Mouse (Mus musculus): Measurements from ENCODE around the gene Ccdc173. TPM values are rescaled to one million over a fixed set of nuclear protein-coding genes. Genes with fewer than 3 reads are reported as not detected.

Ccdc173 gene
- polyA plus RNA-seq, 1 experiment = 0.58 TPM

GRCm38 (mm10) chr2:69822361-69823128 lies 33.2 kb upstream of the Ccdc173 start:
- no peaks in the 10 kb centered on the region for H3K79me2 ChIP-seq (ENCODE audit: control insufficient read depth, insufficient read depth)
- no peak for TF ChIP-seq POLR2A (IDR thresholded peaks at IDR 0.05; ENCODE audit: insufficient read length, low read depth)
- TF ChIP-seq MYOD1 (IDR thresholded peaks at IDR 0.05; ENCODE audit: control insufficient read depth in 1 of 3, insufficient read length in 2 of 3, low read depth in 2 of 3) = peak in 1 of 3 experiments; percentile 44
- H3K4me3 ChIP-seq = no peak overlapping the region
- peak overlapping the region; percentile 67 for H3K4me2 ChIP-seq (ENCODE audit: low read depth)
- peaks cover 15% of the 10 kb centered on the region for H3K27me3 ChIP-seq (ENCODE audit: control insufficient read depth, insufficient read depth, insufficient read length)
- no peaks in the 10 kb centered on the region for H3K36me3 ChIP-seq (ENCODE audit: control insufficient read depth, insufficient read depth)
- H3ac ChIP-seq (ENCODE audit: control insufficient read depth, insufficient read length) = peak overlapping the region; percentile 58

- TF ChIP-seq CEBPB (IDR thresholded peaks at IDR 0.05; ENCODE audit: insufficient read depth, poor library complexity, severe bottlenecking) (no peak), MYOG (IDR thresholded peaks at IDR 0.05; ENCODE audit: control insufficient read depth in 1 of 3, insufficient read depth in 1 of 3, insufficient read length in 2 of 3, low read depth in 2 of 3) (no peak), MYOD1 (IDR thresholded peaks at IDR 0.05; ENCODE audit: control insufficient read depth in 1 of 3, insufficient read length in 2 of 3, low read depth in 2 of 3) (no peak), SRF (IDR thresholded peaks at IDR 0.05; ENCODE audit: control insufficient read depth, insufficient read length, low read depth) (no peak), MAX (IDR thresholded peaks at IDR 0.05; ENCODE audit: low read depth) (no peak), USF1 (IDR thresholded peaks at IDR 0.05; ENCODE audit: low read depth) (no peak), TCF3 (IDR thresholded peaks at IDR 0.05; ENCODE audit: insufficient read length, low read depth) (no peak), REST (IDR thresholded peaks at IDR 0.05; ENCODE audit: insufficient read depth, insufficient read length) (no peak), POLR2A (IDR thresholded peaks at IDR 0.05; ENCODE audit: insufficient read length, low read depth) (no peak), POLR2AphosphoS2 (IDR thresholded peaks at IDR 0.05; ENCODE audit: insufficient read length, low read depth) (no peak), TCF12 (IDR thresholded peaks at IDR 0.05; ENCODE audit: insufficient read depth, poor library complexity, severe bottlenecking) (no peak), E2F4 (IDR thresholded peaks at IDR 0.05; ENCODE audit: insufficient read depth) (no peak)
- Histone ChIP-seq H3K79me2 (ENCODE audit: control insufficient read depth, insufficient read depth) (no peaks in the 10 kb centered on the region), H3K4me3 (no peak within 1 kb of the TSS), H3K4me2 (ENCODE audit: low read depth) (peak within 1 kb of the TSS; percentile 67), H3ac (ENCODE audit: control insufficient read depth, insufficient read length) (peak within 1 kb of the TSS; percentile 58), H3K36me3 (ENCODE audit: control insufficient read depth, insufficient read depth) (no peaks in the 10 kb centered on the region), H3K27me3 (ENCODE audit: control insufficient read depth, insufficient read depth, insufficient read length) (peaks cover 15% of the 10 kb centered on the region)
Observed at GRCm38 (mm10) chr2:69821711-69822110, 32.3 kb upstream of the Ccdc173 start, which contains the start of gene Klhl23. Gene Klhl23, plus strand, starts transcription at chr2:69821944.

- Histone ChIP-seq H3ac (ENCODE audit: control insufficient read depth, insufficient read length) (no peak overlapping the region), H3K4me3 (no peak overlapping the region), H3K27me3 (ENCODE audit: control insufficient read depth, insufficient read depth, insufficient read length) (peaks cover 15% of the 10 kb centered on the region), H3K79me2 (ENCODE audit: control insufficient read depth, insufficient read depth) (no peaks in the 10 kb centered on the region), H3K36me3 (ENCODE audit: control insufficient read depth, insufficient read depth) (no peaks in the 10 kb centered on the region), H3K4me2 (ENCODE audit: low read depth) (no peak overlapping the region)
- TF ChIP-seq MYOD1 (IDR thresholded peaks at IDR 0.05; ENCODE audit: control insufficient read depth in 1 of 3, insufficient read length in 2 of 3, low read depth in 2 of 3) (no peak), E2F4 (IDR thresholded peaks at IDR 0.05; ENCODE audit: insufficient read depth) (no peak), POLR2AphosphoS2 (IDR thresholded peaks at IDR 0.05; ENCODE audit: insufficient read length, low read depth) (no peak), POLR2A (IDR thresholded peaks at IDR 0.05; ENCODE audit: insufficient read length, low read depth) (no peak), MYOG (IDR thresholded peaks at IDR 0.05; ENCODE audit: control insufficient read depth in 1 of 3, insufficient read depth in 1 of 3, insufficient read length in 2 of 3, low read depth in 2 of 3) (no peak), REST (IDR thresholded peaks at IDR 0.05; ENCODE audit: insufficient read depth, insufficient read length) (no peak), USF1 (IDR thresholded peaks at IDR 0.05; ENCODE audit: low read depth) (no peak), TCF12 (IDR thresholded peaks at IDR 0.05; ENCODE audit: insufficient read depth, poor library complexity, severe bottlenecking) (no peak), TCF3 (IDR thresholded peaks at IDR 0.05; ENCODE audit: insufficient read length, low read depth) (no peak), CEBPB (IDR thresholded peaks at IDR 0.05; ENCODE audit: insufficient read depth, poor library complexity, severe bottlenecking) (no peak), SRF (IDR thresholded peaks at IDR 0.05; ENCODE audit: control insufficient read depth, insufficient read length, low read depth) (no peak), MAX (IDR thresholded peaks at IDR 0.05; ENCODE audit: low read depth) (no peak)
Observed at GRCm38 (mm10) chr2:69820201-69820600, 30.8 kb upstream of the Ccdc173 start.

- H3K4me3 ChIP-seq = no peak overlapping the region
- TF ChIP-seq REST (IDR thresholded peaks at IDR 0.05; ENCODE audit: insufficient read depth, insufficient read length) (no peak), USF1 (IDR thresholded peaks at IDR 0.05; ENCODE audit: low read depth) (no peak), MAX (IDR thresholded peaks at IDR 0.05; ENCODE audit: low read depth) (no peak), POLR2A (IDR thresholded peaks at IDR 0.05; ENCODE audit: insufficient read length, low read depth) (no peak), POLR2AphosphoS2 (IDR thresholded peaks at IDR 0.05; ENCODE audit: insufficient read length, low read depth) (no peak), MYOD1 (IDR thresholded peaks at IDR 0.05; ENCODE audit: control insufficient read depth in 1 of 3, insufficient read length in 2 of 3, low read depth in 2 of 3) (no peak), SRF (IDR thresholded peaks at IDR 0.05; ENCODE audit: control insufficient read depth, insufficient read length, low read depth) (no peak), TCF3 (IDR thresholded peaks at IDR 0.05; ENCODE audit: insufficient read length, low read depth) (no peak), E2F4 (IDR thresholded peaks at IDR 0.05; ENCODE audit: insufficient read depth) (no peak), TCF12 (IDR thresholded peaks at IDR 0.05; ENCODE audit: insufficient read depth, poor library complexity, severe bottlenecking) (no peak), MYOG (IDR thresholded peaks at IDR 0.05; ENCODE audit: control insufficient read depth in 1 of 3, insufficient read depth in 1 of 3, insufficient read length in 2 of 3, low read depth in 2 of 3) (no peak), CEBPB (IDR thresholded peaks at IDR 0.05; ENCODE audit: insufficient read depth, poor library complexity, severe bottlenecking) (no peak)
- H3K79me2 ChIP-seq (ENCODE audit: control insufficient read depth, insufficient read depth) = no peaks in the 10 kb centered on the region
- H3K36me3 ChIP-seq (ENCODE audit: control insufficient read depth, insufficient read depth) = no peaks in the 10 kb centered on the region
- no peak overlapping the region for H3K4me2 ChIP-seq (ENCODE audit: low read depth)
- no peak overlapping the region for H3ac ChIP-seq (ENCODE audit: control insufficient read depth, insufficient read length)
- peaks cover 15% of the 10 kb centered on the region for H3K27me3 ChIP-seq (ENCODE audit: control insufficient read depth, insufficient read depth, insufficient read length)
Observed at GRCm38 (mm10) chr2:69818350-69819085, 29.1 kb upstream of the Ccdc173 start.

Measured in myocyte (in vitro differentiated cells).